Mouse (Mus musculus) testis, adult 2 months (tissue): Measurements from ENCODE around the gene Hsd11b1. TPM values are rescaled to one million over a fixed set of nuclear protein-coding genes. Genes with fewer than 3 reads are reported as not detected.

ENCODE experiments used
- H3K27ac ChIP-seq: fragments of 200-500 bp; 2 replicates; pipeline ENCODE4 v1.5.1; 2012; ENCODE audit warnings: low read depth, low read length; ENCODE audit not compliant: control insufficient read depth, insufficient read depth
- H3K27me3 ChIP-seq: fragments of 200-500 bp; 2 replicates; pipeline ENCODE4 v1.6.1; 2012; ENCODE audit warnings: mild to moderate bottlenecking, low read length, moderate library complexity; ENCODE audit not compliant: control insufficient read depth, insufficient read depth
- H3K36me3 ChIP-seq: fragments of 200-500 bp; 2 replicates; pipeline ENCODE4 v1.6.1; 2012; ENCODE audit warnings: mild to moderate bottlenecking, low read length; ENCODE audit not compliant: control insufficient read depth, insufficient read depth
- H3K4me1 ChIP-seq: fragments of 200-500 bp; 2 replicates; pipeline ENCODE4 v1.6.1; 2012; ENCODE audit warnings: low read length; ENCODE audit not compliant: control insufficient read depth, insufficient read depth
- H3K4me3 ChIP-seq: fragments of 200-500 bp; 2 replicates; pipeline ENCODE4 v1.5.1; 2012; ENCODE audit warnings: low read depth, mild to moderate bottlenecking, low read length, moderate library complexity, mixed read lengths; ENCODE audit not compliant: control insufficient read depth
- CTCF ChIP-seq: fragments of 200-500 bp; IDR thresholded peaks from 2 replicates; pipeline ENCODE4 v1.5.1; 2012; ENCODE audit warnings: low read depth, mild to moderate bottlenecking, inconsistent platforms, low read length, moderate library complexity; ENCODE audit not compliant: control insufficient read depth, insufficient read depth, insufficient replicate concordance
- POLR2A ChIP-seq: fragments of 200-500 bp; IDR thresholded peaks from 2 replicates; pipeline ENCODE4 v1.6.1; 2012; ENCODE audit warnings: low read depth, mild to moderate bottlenecking, inconsistent platforms, low read length, moderate library complexity; ENCODE audit not compliant: control insufficient read depth
- polyA plus RNA-seq: library from polyadenylated mRNA; depleted of rRNA; stranded (reverse); fragments of >200 nt; gene quantifications from 2 replicates; pipeline ENCODE4 v1.2.3, GENCODE M21; 2012

The Hsd11b1 gene
- polyA plus RNA-seq, 1 experiment, result 0.67 TPM

- TF ChIP-seq CTCF (no peak), POLR2A (no peak)
- H3K27me3 ChIP-seq, result no peaks in the 10 kb centered on the region
- no peak overlapping the region for H3K27ac ChIP-seq
- no peak overlapping the region for H3K4me3 ChIP-seq
- no peaks in the 10 kb centered on the region for H3K4me1 ChIP-seq
- H3K36me3 ChIP-seq, result no peaks in the 10 kb centered on the region
These were observed 12.5 kb downstream of the Hsd11b1 start for GRCm38 (mm10) chr1:193251386-193251785.

GRCm38 (mm10) chr1:193250026-193250425, 13.8 kb downstream of the Hsd11b1 start:
- Histone ChIP-seq H3K4me1 (no peaks in the 10 kb centered on the region), H3K27me3 (no peaks in the 10 kb centered on the region), H3K27ac (no peak overlapping the region), H3K36me3 (no peaks in the 10 kb centered on the region), H3K4me3 (no peak overlapping the region)
- no peak for TF ChIP-seq CTCF
- no peak for TF ChIP-seq POLR2A

- no peak overlapping the region for H3K27ac ChIP-seq
- H3K27me3 ChIP-seq, result no peaks in the 10 kb centered on the region
- H3K4me3 ChIP-seq, result no peak overlapping the region
- no peaks in the 10 kb centered on the region for H3K4me1 ChIP-seq
- H3K36me3 ChIP-seq, result no peaks in the 10 kb centered on the region
- TF ChIP-seq POLR2A (no peak), CTCF (no peak)
These were observed 19.6 kb downstream of the Hsd11b1 start for GRCm38 (mm10) chr1:193244235-193244634.

- Histone ChIP-seq H3K4me3 (no peak overlapping the region), H3K27ac (no peak overlapping the region), H3K36me3 (no peaks in the 10 kb centered on the region), H3K27me3 (no peaks in the 10 kb centered on the region), H3K4me1 (no peaks in the 10 kb centered on the region)
- TF ChIP-seq CTCF (no peak), POLR2A (no peak)
These were observed 20.2 kb downstream of the Hsd11b1 start for GRCm38 (mm10) chr1:193243571-193244193.

- Histone ChIP-seq H3K4me1 (no peaks in the 10 kb centered on the region), H3K36me3 (no peaks in the 10 kb centered on the region), H3K4me3 (no peak overlapping the region), H3K27me3 (no peaks in the 10 kb centered on the region), H3K27ac (no peak overlapping the region)
- TF ChIP-seq POLR2A, result no peak
- no peak for TF ChIP-seq CTCF
These were observed 21.0 kb downstream of the Hsd11b1 start for GRCm38 (mm10) chr1:193242863-193243262.

- TF ChIP-seq CTCF, result no peak
- TF ChIP-seq POLR2A, result no peak
- H3K27me3 ChIP-seq, result no peaks in the 10 kb centered on the region
- no peak overlapping the region for H3K4me3 ChIP-seq
- no peak overlapping the region for H3K27ac ChIP-seq
- no peaks in the 10 kb centered on the region for H3K36me3 ChIP-seq
- H3K4me1 ChIP-seq, result no peaks in the 10 kb centered on the region
These were observed 21.6 kb downstream of the Hsd11b1 start for GRCm38 (mm10) chr1:193242238-193242637.

- Histone ChIP-seq H3K4me1 (no peaks in the 10 kb centered on the region), H3K36me3 (no peaks in the 10 kb centered on the region), H3K27me3 (no peaks in the 10 kb centered on the region), H3K4me3 (no peak overlapping the region), H3K27ac (no peak overlapping the region)
- TF ChIP-seq POLR2A (no peak), CTCF (no peak)
These were observed 22.4 kb downstream of the Hsd11b1 start for GRCm38 (mm10) chr1:193241436-193241835.
